Mouse (Mus musculus) urinary bladder, postnatal 36 days (tissue): ENCODE results near the gene Pear1.

ENCODE experiments used
- DNase-seq, 2 experiments: peaks; one replicate each; pipeline ENCODE4 v3.0.0; 2022; ENCODE audit warnings: low spot score in 2 of 2, mixed read lengths in 1 of 2

The Pear1 gene

DNA sequence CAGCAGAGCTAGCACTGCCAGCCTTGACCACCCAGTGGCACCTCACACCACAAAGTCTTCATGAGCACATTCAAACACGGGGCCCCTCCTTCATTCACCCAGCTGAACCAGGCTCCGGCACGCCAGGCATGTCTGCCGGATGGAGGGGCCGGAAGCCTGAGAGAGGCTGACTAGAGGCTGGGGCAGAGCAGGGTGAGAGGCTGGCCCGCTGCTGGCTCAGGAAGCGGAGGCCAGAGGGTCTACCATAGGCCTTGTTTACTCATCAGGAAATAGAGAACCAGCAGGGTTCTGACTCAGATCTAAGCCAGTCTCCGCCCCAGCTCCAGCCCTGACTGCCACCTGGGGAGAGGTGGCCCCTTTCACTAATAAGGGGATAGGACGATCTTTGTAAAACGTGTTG, 59.0 kb downstream of the Pear1 start:
- peak in 1 of 2 experiments; percentile 28 for DNase-seq

DNA sequence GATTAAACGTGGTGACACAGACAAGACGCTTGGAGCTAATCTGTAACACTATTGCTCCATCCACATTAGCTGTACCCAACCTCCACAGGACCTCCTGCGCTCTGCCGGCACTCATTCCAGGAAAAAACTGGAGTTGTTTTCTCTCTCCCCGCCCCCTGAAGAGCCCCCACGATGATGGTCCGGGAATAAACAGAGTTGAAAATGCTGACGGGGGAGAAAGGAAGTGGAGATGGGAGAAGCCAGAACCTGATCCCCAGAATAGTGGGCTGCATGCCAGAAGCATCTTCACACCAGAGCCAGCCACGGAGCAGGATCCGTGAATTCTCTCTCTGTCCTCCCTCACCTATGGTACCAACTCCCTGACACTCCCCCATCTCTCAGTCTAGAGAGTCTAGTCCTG, 59.6 kb downstream of the Pear1 start:
- DNase-seq = no peak

DNA sequence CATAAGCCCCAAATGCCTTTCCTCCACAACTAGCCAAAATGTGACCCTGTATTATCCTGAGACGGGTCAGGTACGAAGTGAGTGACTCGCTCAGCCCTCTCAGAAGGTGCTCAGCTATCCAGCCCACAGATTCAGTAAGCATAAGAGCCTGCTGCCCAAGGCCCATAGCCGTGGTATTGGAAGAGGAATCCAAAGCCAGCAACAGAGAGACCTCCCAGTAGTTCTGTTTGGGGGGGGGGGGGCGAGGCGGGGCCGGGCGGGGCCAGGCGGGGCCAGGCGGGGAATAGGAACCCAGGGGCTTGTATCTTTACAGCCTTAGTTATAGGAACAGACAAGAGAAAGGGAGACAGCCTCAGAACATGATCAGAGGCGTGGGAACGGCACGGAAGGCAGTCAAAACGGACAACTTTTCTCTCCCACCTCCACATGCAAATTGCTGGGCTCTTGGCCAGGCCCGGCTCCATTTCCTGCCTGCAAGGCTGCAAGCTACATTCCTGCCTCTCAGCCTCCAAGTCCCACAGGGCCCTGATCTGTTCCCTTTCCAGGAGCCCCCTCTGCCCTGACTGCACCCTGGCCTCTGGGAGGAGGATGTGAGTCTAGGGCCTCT, 60.3 kb downstream of the Pear1 start:
- peak; percentile 39 to 61 for DNase-seq

DNA sequence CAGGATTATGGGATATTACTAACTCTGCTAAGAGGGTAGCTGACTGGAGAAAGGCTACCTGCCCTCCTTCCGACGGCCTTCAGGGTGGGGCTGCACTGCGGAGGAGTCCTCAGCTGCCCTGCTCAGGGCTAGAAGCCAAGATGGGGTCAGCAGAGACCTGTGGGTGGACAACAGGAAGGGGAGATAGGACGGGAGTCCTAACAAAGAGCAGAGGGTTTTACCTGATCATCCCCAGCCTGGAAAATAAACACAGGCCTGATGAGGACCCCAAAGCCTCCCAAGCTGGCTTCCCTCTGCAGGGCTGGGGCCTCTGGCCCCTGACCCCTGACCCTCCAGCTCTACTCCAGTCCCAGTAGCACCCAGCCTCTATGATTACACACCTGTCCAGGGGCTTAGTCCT, 60.9 kb downstream of the Pear1 start:
- DNase-seq = no peak

DNA sequence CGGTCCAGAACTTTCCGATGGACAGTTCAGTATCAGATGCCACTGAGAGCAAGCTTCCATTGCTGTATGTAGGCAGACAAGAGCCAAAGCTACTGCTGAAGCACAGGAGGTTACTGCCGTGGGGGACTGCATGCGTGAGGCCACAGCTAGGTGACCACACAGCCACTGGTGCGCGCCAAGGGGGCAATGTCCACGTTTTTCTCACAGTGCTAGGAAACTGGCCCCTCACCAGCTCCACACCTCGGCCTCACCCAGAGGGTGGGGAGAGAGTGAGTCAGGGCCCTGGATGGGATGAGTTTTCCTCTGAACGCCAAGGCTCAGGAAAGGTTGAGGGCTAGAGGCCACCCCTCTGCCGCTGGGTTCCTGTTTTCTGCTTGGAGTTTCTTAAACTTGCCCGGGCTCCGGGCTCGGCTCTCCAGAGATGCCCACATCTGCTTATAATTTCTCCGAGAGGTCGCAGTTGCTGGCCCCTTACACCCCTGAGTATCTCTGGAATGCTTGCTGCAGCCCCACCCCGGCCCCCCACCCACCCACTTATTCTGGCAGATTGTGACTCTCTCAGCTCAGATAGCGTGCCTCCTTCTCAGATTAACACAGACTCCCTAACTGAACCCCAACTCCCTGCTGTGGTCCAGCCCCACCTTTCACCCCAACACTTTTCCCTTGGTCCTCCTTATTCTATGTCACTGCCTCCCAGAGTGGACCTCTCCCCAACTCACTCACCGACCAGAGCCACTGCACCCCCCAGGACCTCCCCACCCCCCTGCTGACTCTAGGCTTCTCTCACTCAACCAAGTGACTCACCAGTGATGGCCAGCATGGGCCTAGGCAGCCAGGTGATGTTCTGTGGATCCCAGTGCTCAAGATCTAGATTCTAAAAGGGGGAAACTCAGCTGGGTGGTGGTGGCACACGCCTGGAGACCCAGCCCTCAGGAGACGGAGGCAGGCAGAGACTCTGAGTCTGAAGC, 62.4 kb downstream of the Pear1 start:
- DNase-seq = no peak

DNA sequence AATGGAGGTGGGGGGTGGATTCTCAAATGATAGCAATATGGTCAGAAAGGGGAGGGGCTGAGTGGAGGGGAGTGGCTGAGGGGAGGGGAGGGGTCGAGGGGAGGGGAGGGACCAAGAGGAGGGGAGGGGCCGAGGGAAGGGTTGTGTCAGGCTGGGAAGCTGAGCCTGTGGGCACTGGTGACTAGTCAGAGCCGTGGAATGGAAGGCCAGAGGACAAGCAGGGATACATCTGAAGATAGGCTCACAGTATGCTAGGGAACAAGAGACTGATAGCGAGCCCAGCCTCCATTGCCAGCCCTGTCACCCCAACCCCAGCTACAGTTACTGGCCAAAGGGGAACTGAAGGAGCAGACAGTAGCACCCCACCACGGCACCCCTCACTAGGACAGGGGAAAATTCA, 65.5 kb downstream of the Pear1 start:
- no peak for DNase-seq

DNA sequence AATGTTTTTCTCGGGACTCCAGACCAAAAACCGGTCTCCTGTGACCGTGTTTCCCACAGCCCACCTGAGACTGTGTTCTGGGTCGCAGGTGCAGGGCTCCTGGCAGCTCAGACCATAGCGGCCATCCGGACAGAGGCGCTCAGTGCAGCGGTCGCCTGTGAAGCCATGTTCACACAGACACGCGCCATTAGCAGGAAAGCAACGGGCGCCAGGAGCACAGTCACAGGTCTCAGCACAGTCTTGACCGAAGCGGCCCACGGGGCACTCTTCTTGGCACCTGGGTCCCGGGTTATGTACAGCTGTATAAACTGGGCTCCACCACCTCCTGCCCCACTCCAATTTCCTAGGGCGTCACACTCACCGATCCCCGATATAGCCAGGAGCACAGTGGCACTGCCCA, 67.6 kb downstream of the Pear1 start:
- DNase-seq = no peak

DNA sequence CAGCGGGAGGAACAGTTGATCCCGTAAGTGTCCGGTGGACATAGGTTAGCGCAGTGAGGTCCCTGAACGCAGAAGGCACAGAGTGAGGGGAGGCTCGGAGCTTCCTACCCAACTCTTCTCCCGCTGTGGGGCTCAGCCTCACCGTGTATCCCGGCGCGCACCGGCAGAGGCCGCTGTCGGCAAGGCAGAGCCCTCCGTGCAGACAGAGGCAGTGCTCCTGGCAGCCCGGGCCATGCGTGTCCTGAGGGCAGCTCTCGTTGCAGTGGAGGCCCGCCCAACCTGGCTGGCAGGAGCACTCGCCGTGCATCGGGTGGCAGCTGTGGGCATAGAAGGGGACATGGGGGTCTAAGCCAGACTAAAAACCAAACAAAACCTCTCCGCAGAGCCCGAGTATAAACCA, 68.1 kb downstream of the Pear1 start:
- DNase-seq = peak; percentile 81 to 84

DNA sequence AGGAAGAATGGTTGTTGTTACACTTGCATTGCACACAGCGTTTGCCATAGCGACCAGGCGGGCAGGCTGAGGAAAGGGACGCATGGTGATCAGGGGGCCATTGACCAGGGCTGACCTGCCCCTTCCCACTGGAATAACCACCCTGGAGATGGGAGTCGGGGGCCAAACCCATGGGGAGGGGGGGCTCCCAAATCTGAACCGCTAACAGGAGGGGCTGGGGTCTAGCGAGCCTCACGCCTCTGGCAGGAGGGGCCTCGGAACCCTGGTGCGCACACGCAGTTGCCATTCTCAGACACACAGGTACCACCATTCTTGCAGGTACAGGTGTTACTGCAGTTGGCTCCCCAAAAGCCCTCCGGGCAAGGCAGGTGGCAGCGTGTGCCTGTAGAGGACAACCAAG, 70.3 kb downstream of the Pear1 start:
- no peak for DNase-seq

DNA sequence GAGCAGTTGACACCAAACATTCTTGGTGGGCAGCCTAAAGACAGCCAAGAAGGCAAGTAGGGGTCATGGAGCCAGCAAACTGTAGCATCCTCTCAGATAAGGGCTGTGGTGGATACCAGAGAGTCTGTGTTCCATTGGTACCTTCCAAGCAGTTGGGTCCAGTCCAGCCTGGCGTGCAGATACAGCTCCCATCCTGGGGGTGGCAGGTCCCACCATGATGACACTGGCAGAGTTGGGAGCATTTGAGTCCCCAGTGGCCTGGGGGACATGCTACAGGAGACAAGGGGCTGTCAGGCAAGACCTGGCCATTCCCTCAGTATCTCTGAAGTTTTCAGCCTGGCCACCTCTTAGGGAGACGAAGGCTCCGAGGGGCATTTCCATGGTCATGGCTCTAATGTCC, 71.5 kb downstream of the Pear1 start:
- DNase-seq = no peak

DNA sequence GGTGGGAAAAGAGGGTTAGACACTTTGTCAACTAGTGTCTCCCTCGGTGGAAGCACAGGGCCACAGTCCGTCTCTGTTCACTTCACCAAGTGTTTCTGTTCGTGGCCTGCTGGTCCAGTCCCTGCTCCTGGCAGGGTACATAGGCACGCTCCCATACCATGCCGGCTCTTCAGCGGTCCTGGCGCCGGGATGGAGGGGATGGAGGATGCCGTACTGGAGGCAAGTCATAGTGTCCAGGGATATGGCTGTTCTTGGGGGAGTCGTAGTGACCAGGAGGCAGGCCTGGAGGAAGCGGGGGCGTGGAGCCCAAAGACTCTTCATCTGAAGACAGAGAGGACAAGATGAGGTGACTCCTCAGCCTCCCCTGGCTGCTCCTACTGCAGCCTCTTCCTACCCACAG, 74.1 kb downstream of the Pear1 start:
- DNase-seq = no peak

DNA sequence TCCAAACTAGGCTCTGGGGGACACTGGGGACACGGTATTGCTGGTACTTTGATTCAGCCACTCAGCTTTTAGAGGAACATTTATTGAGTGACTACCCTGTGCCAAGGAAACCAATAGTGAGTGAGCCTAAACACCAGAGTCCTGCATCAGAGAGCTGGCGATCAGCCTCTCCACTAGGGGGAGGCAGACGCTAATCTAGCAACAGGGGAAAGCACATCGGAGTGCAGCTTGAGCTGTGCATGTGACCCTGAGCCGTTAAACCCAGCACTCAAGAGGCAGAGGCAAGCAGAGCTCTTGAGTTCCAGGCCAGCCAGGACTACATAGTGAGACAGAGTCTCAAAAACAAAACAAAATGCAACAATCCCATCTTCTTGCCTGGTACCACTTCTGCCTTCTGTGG, 75.1 kb downstream of the Pear1 start:
- DNase-seq = peak; percentile 37 to 56

DNA sequence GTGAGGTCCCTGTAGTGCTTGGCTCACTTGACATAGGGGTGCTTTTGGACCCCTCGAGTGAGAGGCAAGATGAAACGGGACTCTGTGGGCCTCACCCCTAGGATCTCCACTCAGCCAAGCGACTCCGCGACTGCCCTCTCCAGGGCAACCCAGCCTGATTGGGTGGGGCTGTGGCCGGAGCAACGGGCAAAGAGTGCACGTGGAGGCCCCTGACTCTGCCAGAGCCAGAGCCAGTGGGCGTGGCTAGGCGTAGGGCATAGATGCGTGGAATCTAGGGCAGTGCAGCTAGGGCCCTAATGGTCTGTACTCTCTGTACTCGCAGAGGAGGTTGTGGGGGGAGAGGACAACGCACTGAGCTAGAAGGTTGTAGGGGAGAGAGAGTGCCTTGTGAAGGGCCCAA, 75.7 kb downstream of the Pear1 start, which contains the start of gene Lrrc71:
Lrrc71 (minus strand) TSS at position 195 of the 400 bp plus-strand sequence.
- no peak for DNase-seq

DNA sequence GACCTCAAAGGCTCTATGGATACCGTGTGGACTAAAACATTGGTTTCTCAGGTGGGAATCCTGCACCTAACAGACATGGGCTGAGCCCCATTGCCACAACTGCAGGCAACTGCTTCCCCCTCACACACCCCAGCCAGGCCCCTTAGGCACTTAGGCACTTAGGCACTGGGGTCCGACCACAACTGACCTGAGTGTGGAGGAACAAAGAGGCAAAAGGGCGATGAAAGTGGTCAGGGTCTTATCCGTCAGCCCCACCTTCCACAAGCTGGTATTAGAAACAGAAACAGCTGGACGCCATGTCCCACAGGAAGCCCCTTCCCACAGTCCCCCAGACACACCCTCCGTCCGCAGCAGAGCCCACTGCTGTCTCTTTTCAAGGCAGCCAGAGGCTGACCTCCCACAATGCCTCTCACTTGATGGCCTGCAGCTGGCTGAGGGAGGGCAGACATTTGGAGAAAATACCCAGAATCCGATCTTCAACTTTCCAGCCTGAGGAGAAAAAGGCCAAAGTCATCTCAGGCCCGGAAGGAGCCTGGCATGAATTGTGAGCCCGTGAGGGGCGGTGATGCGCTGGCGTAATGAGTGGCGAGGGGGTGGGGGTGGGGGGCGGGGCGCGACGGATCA, 79.0 kb downstream of the Pear1 start:
- no peak for DNase-seq

DNA sequence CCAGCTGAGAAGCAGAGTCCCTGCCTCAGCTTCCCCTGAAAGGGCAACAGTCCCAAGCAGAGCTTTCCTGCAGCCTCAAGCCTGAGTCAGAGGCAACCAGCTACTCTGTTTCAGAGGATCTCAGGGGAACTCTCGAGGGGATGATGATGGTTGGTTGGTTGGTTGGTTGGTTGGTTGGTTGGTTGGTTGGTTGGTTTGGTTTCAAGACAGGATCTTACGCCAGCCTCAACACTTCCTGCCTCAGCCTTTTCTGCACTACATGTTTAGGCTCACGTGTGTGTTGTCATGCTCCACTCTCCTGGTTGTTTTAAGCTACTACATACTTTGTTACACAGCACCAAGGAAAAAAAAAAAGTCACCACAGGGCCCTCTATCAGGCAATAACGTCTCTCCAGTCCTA, 80.2 kb downstream of the Pear1 start:
- no peak for DNase-seq

DNA sequence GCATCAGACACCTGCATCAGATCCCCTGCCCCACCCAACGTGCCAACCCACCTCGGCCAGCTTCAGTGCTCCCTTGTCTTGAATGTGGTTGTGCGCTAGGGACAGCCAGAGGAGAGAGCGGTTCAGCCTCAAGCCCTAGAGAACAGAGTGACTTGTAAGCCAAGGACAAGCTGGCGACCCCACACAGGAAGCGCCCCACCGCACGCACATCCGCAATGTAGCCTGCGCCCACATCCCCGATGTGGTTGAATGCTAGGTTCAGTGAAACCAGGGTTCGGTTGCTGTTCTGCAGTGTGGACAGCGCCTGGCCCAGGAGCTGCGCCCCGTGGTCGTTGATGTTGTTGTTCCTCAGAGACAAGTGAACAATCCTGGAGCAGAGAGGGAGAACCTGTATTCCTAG, 81.4 kb downstream of the Pear1 start:
- no peak for DNase-seq

DNA sequence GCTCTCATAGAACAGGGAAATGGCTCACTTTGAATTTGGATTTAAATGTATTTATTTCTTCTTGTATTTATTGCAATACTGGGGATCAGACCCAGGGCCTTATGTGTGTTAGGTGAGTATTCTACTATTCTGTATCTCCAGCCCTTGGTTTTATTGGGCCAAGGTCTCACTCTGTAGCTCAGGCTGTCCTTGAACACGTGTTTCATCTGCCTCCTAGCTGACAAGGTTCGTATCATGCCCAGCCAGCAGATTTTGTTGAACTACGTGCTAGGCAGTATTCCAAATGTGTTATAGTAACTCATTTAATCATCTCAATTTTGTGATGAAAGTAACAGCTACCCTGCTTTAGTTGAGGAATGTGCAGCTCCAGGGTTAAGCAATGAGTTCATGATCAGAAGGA, 82.1 kb downstream of the Pear1 start:
- DNase-seq = no peak

DNA sequence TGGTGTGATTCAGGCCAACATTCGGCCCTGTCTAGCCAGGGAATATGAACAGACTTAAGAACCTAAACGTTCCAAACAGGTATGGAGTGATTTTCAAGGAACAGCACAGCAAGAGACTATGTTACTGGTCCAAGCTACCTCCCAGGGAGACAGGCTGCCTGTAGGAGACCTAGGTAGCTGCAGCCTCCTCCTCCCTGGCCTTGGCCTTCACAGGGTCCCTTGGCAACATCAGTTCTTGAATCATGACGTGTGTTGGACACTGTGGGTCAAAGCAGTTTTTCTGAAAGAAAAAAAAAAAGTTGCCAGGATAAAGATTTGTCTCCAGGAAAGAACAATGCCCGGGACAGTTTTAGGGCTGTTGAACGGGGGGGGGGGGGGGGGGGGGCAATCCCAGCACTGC, 85.2 kb downstream of the Pear1 start:
- no peak for DNase-seq

DNA sequence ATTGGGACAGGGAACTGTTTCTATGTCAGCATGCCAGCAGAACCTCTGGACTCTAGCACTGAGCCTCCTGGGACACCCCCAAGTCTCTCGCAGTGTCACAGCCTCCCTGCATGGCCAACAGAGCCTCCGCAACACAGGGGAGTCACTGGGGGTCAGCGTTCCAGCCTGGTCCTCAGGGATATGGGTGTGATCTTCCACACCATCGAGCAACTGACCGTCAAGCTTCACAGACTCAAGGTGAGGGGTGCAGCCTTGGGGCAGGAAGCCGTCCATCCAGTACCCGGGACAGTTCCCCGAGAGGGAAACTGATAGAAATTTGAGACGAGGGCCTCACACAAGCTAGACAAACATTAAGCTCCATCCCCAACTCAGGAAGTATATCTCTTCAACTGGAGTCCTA, 88.8 kb downstream of the Pear1 start:
- DNase-seq = no peak

DNA sequence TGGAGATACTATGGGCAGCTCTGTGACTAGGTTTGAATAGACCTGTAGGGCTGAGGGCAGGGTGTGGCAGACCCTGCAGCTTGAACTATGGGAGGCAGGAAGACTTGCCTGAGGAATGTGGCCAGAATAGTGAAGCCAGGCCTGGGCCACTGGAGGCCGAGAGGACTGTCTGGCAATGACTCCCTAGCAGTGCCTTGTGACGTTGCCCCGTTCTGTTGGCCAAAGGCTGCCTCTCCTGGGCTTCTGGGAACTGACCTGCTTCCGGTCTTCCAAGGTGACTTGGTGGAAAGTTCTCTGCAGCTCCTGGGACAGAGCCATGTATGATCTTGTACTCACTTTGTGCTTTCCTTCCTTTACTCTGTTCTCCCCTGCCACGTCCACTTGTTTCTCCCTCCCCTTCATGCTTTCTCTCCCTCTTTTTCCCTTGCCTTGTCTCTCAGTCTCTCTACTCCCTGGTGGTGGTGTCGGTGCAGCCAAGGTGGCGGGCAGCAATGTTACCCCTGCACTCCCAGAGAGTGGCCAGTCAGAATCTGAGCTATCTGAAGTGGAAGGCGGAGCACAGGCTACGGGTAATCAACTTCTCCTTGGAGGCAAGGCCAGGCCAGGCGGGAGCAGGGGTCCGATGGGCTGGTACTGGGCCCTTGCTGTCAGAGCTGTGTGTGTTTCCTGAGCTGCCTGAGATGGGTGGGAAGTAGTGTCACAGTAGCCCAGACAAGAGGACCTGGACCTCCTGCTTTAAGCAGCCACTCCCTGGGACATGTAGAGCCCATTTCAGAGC, 89.9 kb downstream of the Pear1 start:
- no peak for DNase-seq

DNA sequence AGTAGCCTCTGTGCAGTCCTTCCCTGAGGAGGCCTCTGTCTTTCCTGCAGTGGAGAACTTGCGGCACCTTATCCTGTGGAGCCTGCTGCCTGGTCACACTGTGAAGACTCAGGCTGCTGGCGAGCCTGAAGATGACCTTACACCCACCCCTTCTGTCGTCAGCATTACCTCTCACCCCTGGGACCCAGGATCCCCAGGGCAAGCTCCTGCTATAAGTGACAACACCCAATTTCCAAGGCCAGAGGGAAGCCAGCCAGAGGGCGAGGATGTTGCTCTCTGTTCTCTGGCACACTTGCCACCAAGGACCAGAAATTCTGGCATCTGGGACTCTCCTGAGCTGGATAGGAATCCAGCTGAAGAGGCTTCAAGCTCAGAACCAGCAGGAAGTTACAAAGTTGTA, 91.0 kb downstream of the Pear1 start:
- no peak for DNase-seq

DNA sequence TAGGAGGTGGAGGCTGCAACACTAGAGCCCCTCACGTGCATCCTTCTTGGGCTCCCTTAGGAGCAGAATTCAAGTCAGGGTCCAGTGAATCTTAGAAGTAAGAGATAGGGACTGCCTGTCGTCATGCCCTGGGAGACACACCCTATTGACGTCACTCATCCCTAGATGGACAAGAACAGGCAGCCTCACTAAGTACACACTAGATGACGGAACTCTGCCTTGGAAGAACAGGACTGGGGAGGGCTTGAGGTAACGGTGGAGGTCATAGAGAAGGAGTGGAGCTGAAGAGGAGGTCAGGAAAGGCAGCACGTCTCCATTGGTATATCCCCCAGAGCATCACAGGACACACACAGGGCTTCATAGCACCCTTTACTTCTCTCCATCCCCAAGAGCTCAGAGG, 95.4 kb downstream of the Pear1 start:
- DNase-seq = no peak
